Mouse (Mus musculus): ENCODE measurements around the gene Ufd1. TPM values are rescaled to one million over a fixed set of nuclear protein-coding genes. Genes with fewer than 3 reads are reported as not detected.
"Not testable (repeated sequence)": the region's sequence is repeated elsewhere in the genome, so short reads cannot be mapped to it uniquely, and the experiment has no call there.

Gene Ufd1
- polyA plus RNA-seq, 1 experiment from 2014 or later: 101 TPM

- peaks cover 99% of the 10 kb centered on the region for H3K36me3 ChIP-seq
- no peaks in the 10 kb centered on the region for H3K27me3 ChIP-seq
- no peak overlapping the region for H3K4me3 ChIP-seq (replicated peaks)
- H3K27ac ChIP-seq: no peak overlapping the region
- no peak for ATAC-seq (replicated peaks; ENCODE audit: low FRiP score)
- no peak overlapping the region for H3K9ac ChIP-seq
- H3K4me1 ChIP-seq: no peaks in the 10 kb centered on the region
- H3K4me2 ChIP-seq: no peak overlapping the region
- no peaks in the 10 kb centered on the region for H3K9me3 ChIP-seq (replicated peaks)
- 83% methylated on average over 1 of the region's 1 CpGs for WGBS
Measured at GRCm38 (mm10) chr16:18822356-18822755, 10.8 kb downstream of the Ufd1 start.

- no peak overlapping the region for H3K4me2 ChIP-seq
- H3K4me1 ChIP-seq: no peaks in the 10 kb centered on the region
- 90% methylated on average over 4 of the region's 4 CpGs for WGBS
- H3K27me3 ChIP-seq: no peaks in the 10 kb centered on the region
- peaks cover 99% of the 10 kb centered on the region for H3K36me3 ChIP-seq
- no peak overlapping the region for H3K9ac ChIP-seq
- H3K9me3 ChIP-seq (replicated peaks): no peaks in the 10 kb centered on the region
- H3K4me3 ChIP-seq (replicated peaks): no peak overlapping the region
- ATAC-seq (replicated peaks; ENCODE audit: low FRiP score): no peak
- H3K27ac ChIP-seq: no peak overlapping the region
Measured at GRCm38 (mm10) chr16:18822925-18823324, 11.3 kb downstream of the Ufd1 start.

- no peak for ATAC-seq (replicated peaks; ENCODE audit: low FRiP score)
Measured at GRCm38 (mm10) chr16:18828630-18829029, 17.1 kb downstream of the Ufd1 start.

GRCm38 (mm10) chr16:18829102-18829501 lies 17.5 kb downstream of the Ufd1 start:
- Histone ChIP-seq H3K27me3 (no peaks in the 10 kb centered on the region), H3K4me3 (replicated peaks) (no peak overlapping the region), H3K4me2 (no peak overlapping the region), H3K9me3 (replicated peaks) (no peaks in the 10 kb centered on the region), H3K4me1 (no peaks in the 10 kb centered on the region), H3K9ac (no peak overlapping the region), H3K27ac (no peak overlapping the region), H3K36me3 (peaks cover 99% of the 10 kb centered on the region)
- 85% methylated on average over 6 of the region's 6 CpGs for WGBS
- ATAC-seq (replicated peaks; ENCODE audit: low FRiP score): no peak

More at GRCm38 (mm10) chr16:18828630-18829029, 17.1 kb downstream of the Ufd1 start:
- Histone ChIP-seq H3K4me1 (no peaks in the 10 kb centered on the region), H3K4me2 (no peak overlapping the region), H3K27ac (no peak overlapping the region), H3K27me3 (no peaks in the 10 kb centered on the region), H3K9me3 (replicated peaks) (no peaks in the 10 kb centered on the region), H3K9ac (no peak overlapping the region), H3K36me3 (peaks cover 99% of the 10 kb centered on the region), H3K4me3 (replicated peaks) (no peak overlapping the region)
- WGBS: 93% methylated on average over 3 of the region's 3 CpGs

- peaks cover 69% of the 10 kb centered on the region for H3K36me3 ChIP-seq
- no peak overlapping the region for H3K27ac ChIP-seq
- H3K4me1 ChIP-seq: peaks cover 4% of the 10 kb centered on the region; the same call in 1 of the 2 replicates
- no peak for ATAC-seq (replicated peaks; ENCODE audit: low FRiP score)
- no peaks in the 10 kb centered on the region for H3K9me3 ChIP-seq (replicated peaks)
- H3K9ac ChIP-seq: no peak overlapping the region
- no peak overlapping the region for H3K4me2 ChIP-seq
- no peaks in the 10 kb centered on the region for H3K27me3 ChIP-seq
- WGBS: 78% methylated on average over 2 of the region's 2 CpGs
- H3K4me3 ChIP-seq (replicated peaks): no peak overlapping the region
Measured at GRCm38 (mm10) chr16:18833486-18833885, 21.9 kb downstream of the Ufd1 start.

- Histone ChIP-seq H3K4me1 (peaks cover 4% of the 10 kb centered on the region; the same call in 1 of the 2 replicates), H3K9ac (no peak overlapping the region), H3K36me3 (peaks cover 52% of the 10 kb centered on the region), H3K9me3 (replicated peaks) (no peaks in the 10 kb centered on the region), H3K27ac (no peak overlapping the region), H3K27me3 (no peaks in the 10 kb centered on the region), H3K4me2 (peak overlapping the region; percentile 68), H3K4me3 (replicated peaks) (peak overlapping the region; percentile 84)
- ATAC-seq (replicated peaks; ENCODE audit: low FRiP score): peak; percentile 52
- 28% methylated on average over 3 of the region's 3 CpGs for WGBS
Measured at GRCm38 (mm10) chr16:18836073-18836467, 24.5 kb downstream of the Ufd1 start.

- H3K27me3 ChIP-seq: no peaks in the 10 kb centered on the region
- peak within 1 kb of the TSS; percentile 84 for H3K4me3 ChIP-seq (replicated peaks)
- WGBS: under 1% methylated on average over 46 of the region's 46 CpGs
- peaks cover 4% of the 10 kb centered on the region; the same call in 1 of the 2 replicates for H3K4me1 ChIP-seq
- H3K36me3 ChIP-seq: peaks cover 47% of the 10 kb centered on the region
- ATAC-seq (replicated peaks; ENCODE audit: low FRiP score): peak; percentile 98
- peak within 1 kb of the TSS; percentile 77 for H3K9ac ChIP-seq
- no peaks in the 10 kb centered on the region for H3K9me3 ChIP-seq (replicated peaks)
- peak within 1 kb of the TSS; percentile 73; the same call in 1 of the 2 replicates for H3K27ac ChIP-seq
- H3K4me2 ChIP-seq: peak within 1 kb of the TSS; percentile 68
Measured at GRCm38 (mm10) chr16:18836468-18837208, 25.1 kb downstream of the Ufd1 start, which contains the start of the genes 2510002D24Rik and Gm28539. 2510002D24Rik (plus strand) TSS chr16:18836578. Gm28539 (plus strand) TSS chr16:18836584.

GRCm38 (mm10) chr16:18838346-18838745 lies 26.8 kb downstream of the Ufd1 start:
- no peak overlapping the region for H3K4me2 ChIP-seq
- no peak for ATAC-seq (replicated peaks; ENCODE audit: low FRiP score)
- H3K9me3 ChIP-seq (replicated peaks): no peaks in the 10 kb centered on the region
- WGBS: 94% methylated on average over 4 of the region's 4 CpGs
- peaks cover 4% of the 10 kb centered on the region; the same call in 1 of the 2 replicates for H3K4me1 ChIP-seq
- peaks cover 30% of the 10 kb centered on the region for H3K36me3 ChIP-seq
- H3K27ac ChIP-seq: no peak overlapping the region
- H3K9ac ChIP-seq: no peak overlapping the region
- H3K4me3 ChIP-seq (replicated peaks): no peak overlapping the region
- no peaks in the 10 kb centered on the region for H3K27me3 ChIP-seq

GRCm38 (mm10) chr16:18846301-18846820 lies 34.8 kb downstream of the Ufd1 start:
- Histone ChIP-seq H3K36me3 (no peaks in the 10 kb centered on the region), H3K27ac (no peak overlapping the region), H3K9me3 (replicated peaks) (no peaks in the 10 kb centered on the region), H3K4me3 (replicated peaks) (no peak overlapping the region), H3K27me3 (no peaks in the 10 kb centered on the region), H3K4me1 (no peaks in the 10 kb centered on the region), H3K9ac (no peak overlapping the region), H3K4me2 (no peak overlapping the region)
- WGBS: 90% methylated on average over 15 of the region's 15 CpGs
- ATAC-seq (replicated peaks; ENCODE audit: low FRiP score): no peak

- not testable (repeated sequence) for ATAC-seq (replicated peaks; ENCODE audit: low FRiP score); H3K27ac ChIP-seq; H3K4me1 ChIP-seq; H3K4me3 ChIP-seq (replicated peaks); H3K27me3 ChIP-seq; H3K4me2 ChIP-seq; H3K36me3 ChIP-seq; H3K9me3 ChIP-seq (replicated peaks); H3K9ac ChIP-seq
- whole genome bisulfite sequencing: 93% methylated on average over 14 of the region's 17 CpGs
Measured at GRCm38 (mm10) chr16:18849521-18850190, 38.1 kb downstream of the Ufd1 start.

- no peak for ATAC-seq (replicated peaks; ENCODE audit: low FRiP score)
- no peaks in the 10 kb centered on the region for H3K4me1 ChIP-seq
Measured at GRCm38 (mm10) chr16:18858551-18858950, 47.0 kb downstream of the Ufd1 start.

GRCm38 (mm10) chr16:18860186-18860585 lies 48.6 kb downstream of the Ufd1 start:
- H3K4me3 ChIP-seq (replicated peaks): no peak overlapping the region
- H3K27ac ChIP-seq: no peak overlapping the region
- no peak overlapping the region for H3K9ac ChIP-seq
- no peaks in the 10 kb centered on the region for H3K27me3 ChIP-seq
- no peak overlapping the region for H3K4me2 ChIP-seq
- WGBS: 81% methylated on average over 1 of the region's 1 CpGs
- ATAC-seq (replicated peaks; ENCODE audit: low FRiP score): no peak
- no peaks in the 10 kb centered on the region; the same call in 1 of the 2 replicates for H3K9me3 ChIP-seq (replicated peaks)
- H3K4me1 ChIP-seq: no peaks in the 10 kb centered on the region
- H3K36me3 ChIP-seq: no peaks in the 10 kb centered on the region

More at GRCm38 (mm10) chr16:18858551-18858950, 47.0 kb downstream of the Ufd1 start:
- no peak overlapping the region for H3K27ac ChIP-seq
- no peak overlapping the region for H3K4me3 ChIP-seq (replicated peaks)
- H3K9ac ChIP-seq: no peak overlapping the region
- H3K36me3 ChIP-seq: no peaks in the 10 kb centered on the region
- H3K4me2 ChIP-seq: no peak overlapping the region
- no peaks in the 10 kb centered on the region; the same call in 1 of the 2 replicates for H3K9me3 ChIP-seq (replicated peaks)
- no peaks in the 10 kb centered on the region for H3K27me3 ChIP-seq
